Mouse (Mus musculus) stomach, embryonic 14.5 days (tissue): ENCODE data around the gene Dgke. TPM values are rescaled to one million over a fixed set of nuclear protein-coding genes. Genes with fewer than 3 reads are reported as not detected.
A peak's percentile ranks its signal among the peaks of the same experiment; 100 is the strongest.
"Not testable (repeated sequence)": the region's sequence is repeated elsewhere in the genome, so short reads cannot be mapped to it uniquely, and the experiment has no call there.

Experiments
- ATAC-seq: fragments of 200-750 bp; cut with Nextera tagmentation; 2 replicates; pipeline ENCODE4 v1.8.0; 2017; ENCODE audit warnings: low read depth, moderate TSS enrichment; ENCODE audit not compliant: insufficient number of reproducible peaks, insufficient read depth, low FRiP score
- H3K27ac ChIP-seq: fragments of 300-500 bp; sonication (generic); 2 replicates; pipeline ENCODE4 v1.5.1; 2014; ENCODE audit warnings: mild to moderate bottlenecking, low read length, moderate library complexity, mixed read lengths
- H3K27me3 ChIP-seq: fragments of 300-500 bp; sonication (generic); 2 replicates; pipeline ENCODE4 v1.6.1; 2014; ENCODE audit warnings: low read length, control low read depth, mixed read lengths; ENCODE audit not compliant: control insufficient read depth, insufficient read depth
- H3K36me3 ChIP-seq: fragments of 300-500 bp; sonication (generic); 2 replicates; pipeline ENCODE4 v1.6.1; 2014; ENCODE audit warnings: mild to moderate bottlenecking, control low read depth, low read length, moderate library complexity, mixed read lengths; ENCODE audit not compliant: control insufficient read depth, insufficient read depth
- H3K4me1 ChIP-seq: fragments of 300-500 bp; sonication (generic); 2 replicates; pipeline ENCODE4 v1.6.1; 2014; ENCODE audit warnings: low read length, control low read depth, mixed read lengths; ENCODE audit not compliant: control insufficient read depth, insufficient read depth
- H3K4me2 ChIP-seq: fragments of 300-500 bp; sonication (generic); replicated peaks from 2 replicates; pipeline ENCODE4 v1.6.1; 2014; ENCODE audit warnings: low read depth, low read length, control low read depth
- H3K4me3 ChIP-seq: fragments of 300-500 bp; sonication (generic); 2 replicates; pipeline ENCODE4 v1.5.1; 2014; ENCODE audit warnings: low read depth, low read length, control low read depth
- H3K9ac ChIP-seq: fragments of 300-500 bp; sonication (generic); replicated peaks from 2 replicates; pipeline ENCODE4 v1.6.1; 2014; ENCODE audit warnings: low read depth, mild to moderate bottlenecking, control low read depth, low read length, moderate library complexity, mixed read lengths
- H3K9me3 ChIP-seq: fragments of 300-500 bp; sonication (generic); 2 replicates; pipeline ENCODE4 v1.6.1; 2016; ENCODE audit warnings: low read depth, low read length, control low read depth; ENCODE audit not compliant: control insufficient read depth
- WGBS: fragments of 180-500 bp; shearing (Covaris S2); extraction: QIAGEN DNeasy Blood & Tissue Kit; methylation state at CpG from one replicate; pipeline ENCODE4 v1.1.7; 2014; 5-methylcytosine and 5-hydroxymethylcytosine counted together
- polyA plus RNA-seq: library from polyadenylated mRNA; unstranded; fragments of >200 nt; fragmentation: Nextera tagmentation; extraction: Ambion mirVana; gene quantifications from 2 replicates; pipeline ENCODE4 v1.2.1, GENCODE M21; 2014

Dgke gene
- polyA plus RNA-seq, 1 experiment from 2014 or later: 5.2 TPM

DNA sequence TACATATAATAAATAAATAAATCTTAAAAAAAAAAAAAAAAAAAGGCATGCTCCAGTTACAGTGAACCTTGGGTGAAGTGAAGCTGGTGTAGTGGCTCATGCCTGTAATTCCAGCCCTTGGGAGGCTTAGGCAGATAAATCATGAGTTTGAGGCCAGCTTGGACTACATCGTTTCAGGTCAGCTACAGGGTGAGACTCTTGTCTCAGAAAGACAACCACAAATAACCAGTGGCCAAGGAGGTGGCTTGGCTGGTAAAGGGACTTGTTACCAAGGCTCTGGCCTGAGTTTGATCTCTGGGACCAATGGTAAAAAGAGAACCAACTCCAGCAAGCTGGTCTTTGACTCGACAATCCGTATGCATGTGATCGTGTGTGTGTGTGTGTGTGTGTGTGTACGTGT is 64.6 kb downstream of the Dgke start:
- Histone ChIP-seq H3K36me3 (peaks cover 3% of the 10 kb centered on the region; the same call in 1 of the 2 replicates), H3K27ac (no peak overlapping the region), H3K9me3 (no peaks in the 10 kb centered on the region), H3K4me2 (0 out of 2 replicates have a peak overlapping the region, but pooled peaks have one; percentile 15), H3K27me3 (no peaks in the 10 kb centered on the region), H3K4me3 (no peak overlapping the region), H3K4me1 (peaks cover 2% of the 10 kb centered on the region; the same call in 1 of the 2 replicates), H3K9ac (no peak overlapping the region)
- no peak for ATAC-seq
- 89% methylated on average over 5 of the region's 5 CpGs for WGBS

DNA sequence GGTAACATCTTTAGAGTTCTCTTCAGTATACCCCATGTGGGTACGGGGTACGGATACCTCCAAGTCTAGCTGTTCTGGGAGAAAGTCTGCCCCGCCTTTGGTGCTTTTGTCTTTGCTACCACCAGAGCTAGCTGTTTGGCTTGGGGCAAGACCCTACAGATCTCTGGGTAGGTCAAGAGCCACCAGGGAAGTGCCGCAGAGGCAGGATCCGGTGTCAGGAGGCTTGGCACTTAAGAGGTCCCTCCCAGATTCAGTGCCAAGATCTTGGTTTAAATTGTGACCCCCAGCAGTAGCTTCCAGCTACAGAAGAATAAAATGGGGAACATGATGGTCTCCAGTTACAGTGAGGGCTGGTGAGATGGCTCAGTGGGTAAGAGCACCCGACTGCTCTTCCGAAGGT is 65.1 kb downstream of the Dgke start:
- no peak overlapping the region for H3K4me2 ChIP-seq
- peaks cover 2% of the 10 kb centered on the region; the same call in 1 of the 2 replicates for H3K4me1 ChIP-seq
- H3K27me3 ChIP-seq: no peaks in the 10 kb centered on the region
- H3K9me3 ChIP-seq: no peaks in the 10 kb centered on the region
- H3K27ac ChIP-seq: no peak overlapping the region
- no peak for ATAC-seq
- H3K36me3 ChIP-seq: peaks cover 3% of the 10 kb centered on the region; the same call in 1 of the 2 replicates
- H3K9ac ChIP-seq: no peak overlapping the region
- WGBS: 91% methylated on average over 7 of the region's 7 CpGs
- H3K4me3 ChIP-seq: no peak overlapping the region

GRCm38 (mm10) chr11:89000527-89000819 is 66.2 kb downstream of the Dgke start:
- Histone ChIP-seq H3K27me3 (no peaks in the 10 kb centered on the region), H3K9me3 (no peaks in the 10 kb centered on the region), H3K9ac (0 out of 2 replicates have a peak overlapping the region, but pooled peaks have one; percentile 64), H3K4me3 (peak overlapping the region; percentile 63), H3K4me1 (peaks cover 2% of the 10 kb centered on the region; the same call in 1 of the 2 replicates), H3K27ac (no peak overlapping the region), H3K36me3 (peaks cover 3% of the 10 kb centered on the region; the same call in 1 of the 2 replicates), H3K4me2 (peak overlapping the region; percentile 66)
- no peak for ATAC-seq

GRCm38 (mm10) chr11:88999723-89000526 is 66.7 kb downstream of the Dgke start:
- no peaks in the 10 kb centered on the region for H3K27me3 ChIP-seq
- peaks cover 2% of the 10 kb centered on the region; the same call in 1 of the 2 replicates for H3K4me1 ChIP-seq
- H3K4me2 ChIP-seq: peak overlapping the region; percentile 66
- no peaks in the 10 kb centered on the region for H3K36me3 ChIP-seq
- WGBS: 23% methylated on average over 33 of the region's 33 CpGs
- ATAC-seq: no peak
- no peaks in the 10 kb centered on the region for H3K9me3 ChIP-seq
- H3K27ac ChIP-seq: peak overlapping the region; percentile 58; the same call in 1 of the 2 replicates
- peak overlapping the region; percentile 64 for H3K9ac ChIP-seq
- peak overlapping the region; percentile 63 for H3K4me3 ChIP-seq

DNA sequence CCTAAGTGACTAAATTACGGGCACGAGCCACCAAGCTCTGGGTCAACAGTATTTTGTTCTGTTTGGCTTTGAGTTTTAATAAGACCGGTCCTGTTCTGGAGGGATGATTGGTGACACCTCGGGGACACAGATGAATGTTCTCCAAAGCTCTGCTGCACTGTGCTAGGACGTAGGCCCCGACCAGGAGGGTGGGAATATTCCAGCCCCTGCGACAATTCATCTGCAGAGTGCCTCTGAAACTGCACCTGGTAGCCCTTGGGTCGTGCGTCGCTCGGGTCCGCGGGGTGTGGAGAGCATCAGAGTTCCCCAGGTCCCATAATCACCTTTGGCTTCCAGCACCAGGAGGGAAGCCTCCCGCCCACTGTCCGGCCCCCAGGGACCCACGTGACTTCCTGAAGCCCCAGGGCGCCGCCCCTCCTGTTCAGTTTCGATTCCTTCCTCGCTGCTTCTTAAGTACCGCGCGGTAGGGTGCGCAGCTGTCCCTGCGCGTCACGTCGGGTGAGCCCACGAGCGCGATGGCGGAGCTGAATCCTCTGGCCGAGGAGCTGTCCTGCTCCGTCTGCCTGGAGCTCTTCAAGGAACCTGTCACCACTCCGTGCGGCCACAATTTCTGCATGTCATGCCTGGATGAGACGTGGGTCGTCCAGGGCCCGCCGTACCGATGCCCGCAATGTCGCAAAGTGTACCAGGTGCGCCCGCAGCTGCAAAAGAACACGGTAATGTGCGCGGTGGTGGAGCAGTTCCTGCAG is 67.5 kb downstream of the Dgke start, which contains the start of gene Trim25:
Trim25 (plus strand) TSS at position 403 of the 749 bp plus-strand sequence.
- no peaks in the 10 kb centered on the region for H3K9me3 ChIP-seq
- ATAC-seq: peak; percentile 94
- peak within 1 kb of the TSS; percentile 63 for H3K4me3 ChIP-seq
- peak within 1 kb of the TSS; percentile 58; the same call in 1 of the 2 replicates for H3K27ac ChIP-seq
- H3K27me3 ChIP-seq: no peaks in the 10 kb centered on the region
- peak within 1 kb of the TSS; percentile 64 for H3K9ac ChIP-seq
- WGBS: 3% methylated on average over 48 of the region's 48 CpGs
- H3K4me2 ChIP-seq: peak within 1 kb of the TSS; percentile 66
- H3K36me3 ChIP-seq: no peaks in the 10 kb centered on the region
- peaks cover 2% of the 10 kb centered on the region; the same call in 1 of the 2 replicates for H3K4me1 ChIP-seq

- Histone ChIP-seq H3K4me3 (no peak overlapping the region), H3K9ac (no peak overlapping the region), H3K27ac (no peak overlapping the region), H3K27me3 (no peaks in the 10 kb centered on the region), H3K9me3 (no peaks in the 10 kb centered on the region), H3K4me1 (peaks cover 2% of the 10 kb centered on the region; the same call in 1 of the 2 replicates), H3K4me2 (peak overlapping the region; percentile 66; the same call in 1 of the 2 replicates), H3K36me3 (no peaks in the 10 kb centered on the region)
- ATAC-seq: no peak
- WGBS: 27% methylated on average over 3 of the region's 3 CpGs
These were observed 68.2 kb downstream of the Dgke start for GRCm38 (mm10) chr11:88998406-88998805.

- not testable (repeated sequence) for H3K27ac ChIP-seq, ATAC-seq, H3K9ac ChIP-seq, H3K27me3 ChIP-seq, H3K4me1 ChIP-seq, H3K4me3 ChIP-seq, H3K9me3 ChIP-seq, H3K36me3 ChIP-seq, H3K4me2 ChIP-seq
- 87% methylated on average over 5 of the region's 5 CpGs for WGBS
These were observed 69.3 kb downstream of the Dgke start for GRCm38 (mm10) chr11:88997343-88997742.

GRCm38 (mm10) chr11:88996427-88996826 is 70.2 kb downstream of the Dgke start:
- no peak overlapping the region for H3K27ac ChIP-seq
- H3K9ac ChIP-seq: no peak overlapping the region
- ATAC-seq: no peak
- no peaks in the 10 kb centered on the region for H3K9me3 ChIP-seq
- no peaks in the 10 kb centered on the region for H3K36me3 ChIP-seq
- WGBS: 56% methylated on average over 7 of the region's 7 CpGs
- H3K4me2 ChIP-seq: no peak overlapping the region
- H3K4me3 ChIP-seq: no peak overlapping the region
- no peaks in the 10 kb centered on the region for H3K27me3 ChIP-seq
- H3K4me1 ChIP-seq: no peaks in the 10 kb centered on the region
